Mouse (Mus musculus) heart, adult 9 months (tissue): ENCODE data around the gene Gpr15.

ENCODE experiments used
- DNase-seq, 2 experiments: peaks; one replicate each; pipeline ENCODE4 v3.0.0; 2022; ENCODE audit warnings: low spot score in 2 of 2

Gene Gpr15

GRCm38 (mm10) chr16:58702329-58702932 is 16.4 kb downstream of the Gpr15 start:
- no peak for DNase-seq

GRCm38 (mm10) chr16:58701779-58702178 is 17.1 kb downstream of the Gpr15 start:
- DNase-seq = no peak

GRCm38 (mm10) chr16:58700816-58701424 is 17.9 kb downstream of the Gpr15 start:
- DNase-seq = no peak

GRCm38 (mm10) chr16:58700174-58700573 is 18.7 kb downstream of the Gpr15 start:
- DNase-seq = no peak

- DNase-seq = no peak
Measured at GRCm38 (mm10) chr16:58697261-58697660, 21.6 kb downstream of the Gpr15 start.

- DNase-seq = no peak
Measured at GRCm38 (mm10) chr16:58696796-58697195, 22.1 kb downstream of the Gpr15 start.

- DNase-seq = no peak
Measured at GRCm38 (mm10) chr16:58694091-58694490, 24.8 kb downstream of the Gpr15 start.

- DNase-seq = no peak
Measured at GRCm38 (mm10) chr16:58690322-58690732, 28.5 kb downstream of the Gpr15 start.

- no peak for DNase-seq
Measured at GRCm38 (mm10) chr16:58689555-58690169, 29.2 kb downstream of the Gpr15 start.

GRCm38 (mm10) chr16:58688534-58688933 is 30.3 kb downstream of the Gpr15 start:
- DNase-seq = no peak

- peak; percentile 29 to 40 for DNase-seq
Measured at GRCm38 (mm10) chr16:58685548-58686537, 33.0 kb downstream of the Gpr15 start.

- no peak for DNase-seq
Measured at GRCm38 (mm10) chr16:58684537-58684936, 34.3 kb downstream of the Gpr15 start.

- DNase-seq = no peak
Measured at GRCm38 (mm10) chr16:58683911-58684310, 35.0 kb downstream of the Gpr15 start.

- DNase-seq = no peak
Measured at GRCm38 (mm10) chr16:58682870-58683269, 36.0 kb downstream of the Gpr15 start.

- no peak for DNase-seq
Measured at GRCm38 (mm10) chr16:58682046-58682445, 36.8 kb downstream of the Gpr15 start.

GRCm38 (mm10) chr16:58678660-58679059 is 40.2 kb downstream of the Gpr15 start:
- DNase-seq = no peak

- no peak for DNase-seq
Measured at GRCm38 (mm10) chr16:58677491-58677890, 41.4 kb downstream of the Gpr15 start.

- DNase-seq = no peak
Measured at GRCm38 (mm10) chr16:58676633-58677032, 42.2 kb downstream of the Gpr15 start.

GRCm38 (mm10) chr16:58676156-58676555 is 42.7 kb downstream of the Gpr15 start:
- DNase-seq = no peak

- no peak for DNase-seq
Measured at GRCm38 (mm10) chr16:58675256-58675655, 43.6 kb downstream of the Gpr15 start.

GRCm38 (mm10) chr16:58673811-58674410 is 45.0 kb downstream of the Gpr15 start:
- DNase-seq = no peak

- no peak for DNase-seq
Measured at GRCm38 (mm10) chr16:58672396-58672795, 46.5 kb downstream of the Gpr15 start.
